Mouse (Mus musculus): ENCODE results near the gene Rrp8. TPM values are rescaled to one million over a fixed set of nuclear protein-coding genes. Genes with fewer than 3 reads are reported as not detected.

Rrp8 gene
- polyA plus RNA-seq, 1 experiment from 2014 or later = 22.9 TPM

GRCm38 (mm10) chr7:105774661-105775060, 37.5 kb upstream of the Rrp8 start:
- peaks cover 32% of the 10 kb centered on the region for H3K4me1 ChIP-seq (ENCODE audit: control insufficient read depth, insufficient read depth, low read length)
- peaks cover 40% of the 10 kb centered on the region for H3K36me3 ChIP-seq (ENCODE audit: control insufficient read depth, insufficient read depth, low read length)
- no peaks in the 10 kb centered on the region for H3K9me3 ChIP-seq (ENCODE audit: control insufficient read depth, low read length)
- ATAC-seq (ENCODE audit: low read depth) = no peak
- H3K4me3 ChIP-seq (ENCODE audit: low read depth, low read length) = no peak overlapping the region
- 44% methylated on average over 8 of the region's 8 CpGs for WGBS
- H3K27me3 ChIP-seq (ENCODE audit: control insufficient read depth, insufficient read depth, low read length) = no peaks in the 10 kb centered on the region
- no peak overlapping the region for H3K27ac ChIP-seq (ENCODE audit: low read depth, low read length)
- H3K4me2 ChIP-seq (ENCODE audit: low read depth, low read length) = no peak overlapping the region
- no peak overlapping the region for H3K9ac ChIP-seq (replicated peaks; ENCODE audit: low read depth, low read length)

GRCm38 (mm10) chr7:105773041-105773440, 35.9 kb upstream of the Rrp8 start:
- Histone ChIP-seq H3K9me3 (ENCODE audit: control insufficient read depth, low read length) (no peaks in the 10 kb centered on the region), H3K4me1 (ENCODE audit: control insufficient read depth, insufficient read depth, low read length) (peaks cover 24% of the 10 kb centered on the region), H3K4me2 (ENCODE audit: low read depth, low read length) (no peak overlapping the region), H3K36me3 (ENCODE audit: control insufficient read depth, insufficient read depth, low read length) (peaks cover 43% of the 10 kb centered on the region), H3K9ac (replicated peaks; ENCODE audit: low read depth, low read length) (no peak overlapping the region), H3K4me3 (ENCODE audit: low read depth, low read length) (no peak overlapping the region), H3K27ac (ENCODE audit: low read depth, low read length) (no peak overlapping the region), H3K27me3 (ENCODE audit: control insufficient read depth, insufficient read depth, low read length) (no peaks in the 10 kb centered on the region)
- WGBS = 86% methylated on average over 5 of the region's 5 CpGs
- ATAC-seq (ENCODE audit: low read depth) = no peak

GRCm38 (mm10) chr7:105772331-105772730, 35.1 kb upstream of the Rrp8 start:
- Histone ChIP-seq H3K27ac (ENCODE audit: low read depth, low read length) (no peak overlapping the region), H3K9ac (replicated peaks; ENCODE audit: low read depth, low read length) (no peak overlapping the region), H3K9me3 (ENCODE audit: control insufficient read depth, low read length) (no peaks in the 10 kb centered on the region), H3K4me3 (ENCODE audit: low read depth, low read length) (no peak overlapping the region), H3K36me3 (ENCODE audit: control insufficient read depth, insufficient read depth, low read length) (peaks cover 50% of the 10 kb centered on the region), H3K4me1 (ENCODE audit: control insufficient read depth, insufficient read depth, low read length) (peaks cover 23% of the 10 kb centered on the region), H3K4me2 (ENCODE audit: low read depth, low read length) (no peak overlapping the region), H3K27me3 (ENCODE audit: control insufficient read depth, insufficient read depth, low read length) (no peaks in the 10 kb centered on the region)
- ATAC-seq (ENCODE audit: low read depth) = no peak
- 97% methylated on average over 15 of the region's 15 CpGs for WGBS

GRCm38 (mm10) chr7:105769959-105770358, 32.8 kb upstream of the Rrp8 start:
- H3K27ac ChIP-seq (ENCODE audit: low read depth, low read length) = no peak overlapping the region
- 94% methylated on average over 3 of the region's 3 CpGs for WGBS
- H3K36me3 ChIP-seq (ENCODE audit: control insufficient read depth, insufficient read depth, low read length) = peaks cover 68% of the 10 kb centered on the region
- no peaks in the 10 kb centered on the region for H3K27me3 ChIP-seq (ENCODE audit: control insufficient read depth, insufficient read depth, low read length)
- H3K4me2 ChIP-seq (ENCODE audit: low read depth, low read length) = no peak overlapping the region
- ATAC-seq (ENCODE audit: low read depth) = no peak
- H3K4me3 ChIP-seq (ENCODE audit: low read depth, low read length) = no peak overlapping the region
- H3K4me1 ChIP-seq (ENCODE audit: control insufficient read depth, insufficient read depth, low read length) = peaks cover 19% of the 10 kb centered on the region
- no peak overlapping the region for H3K9ac ChIP-seq (replicated peaks; ENCODE audit: low read depth, low read length)
- no peaks in the 10 kb centered on the region for H3K9me3 ChIP-seq (ENCODE audit: control insufficient read depth, low read length)

GRCm38 (mm10) chr7:105767729-105768165, 30.6 kb upstream of the Rrp8 start:
- no peak overlapping the region for H3K4me2 ChIP-seq (ENCODE audit: low read depth, low read length)
- H3K27me3 ChIP-seq (ENCODE audit: control insufficient read depth, insufficient read depth, low read length) = no peaks in the 10 kb centered on the region
- peaks cover 83% of the 10 kb centered on the region for H3K36me3 ChIP-seq (ENCODE audit: control insufficient read depth, insufficient read depth, low read length)
- H3K27ac ChIP-seq (ENCODE audit: low read depth, low read length) = peak overlapping the region; percentile 40
- peaks cover 19% of the 10 kb centered on the region for H3K4me1 ChIP-seq (ENCODE audit: control insufficient read depth, insufficient read depth, low read length)
- no peaks in the 10 kb centered on the region for H3K9me3 ChIP-seq (ENCODE audit: control insufficient read depth, low read length)
- H3K4me3 ChIP-seq (ENCODE audit: low read depth, low read length) = no peak overlapping the region
- no peak overlapping the region for H3K9ac ChIP-seq (replicated peaks; ENCODE audit: low read depth, low read length)
- ATAC-seq (ENCODE audit: low read depth) = peak; percentile 5; the same call in 1 of the 2 replicates
- WGBS = 16% methylated on average over 6 of the region's 6 CpGs

GRCm38 (mm10) chr7:105764331-105764730, 27.1 kb upstream of the Rrp8 start:
- ATAC-seq (ENCODE audit: low read depth) = no peak
- 84% methylated on average over 11 of the region's 11 CpGs for WGBS
- no peaks in the 10 kb centered on the region for H3K9me3 ChIP-seq (ENCODE audit: control insufficient read depth, low read length)

GRCm38 (mm10) chr7:105762517-105763270, 25.5 kb upstream of the Rrp8 start:
- WGBS = 19% methylated on average over 55 of the region's 55 CpGs
- ATAC-seq (ENCODE audit: low read depth) = peak; percentile 9; the same call in 1 of the 2 replicates

More at GRCm38 (mm10) chr7:105764331-105764730, 27.1 kb upstream of the Rrp8 start:
- Histone ChIP-seq H3K27ac (ENCODE audit: low read depth, low read length) (no peak overlapping the region), H3K4me1 (ENCODE audit: control insufficient read depth, insufficient read depth, low read length) (peaks cover 11% of the 10 kb centered on the region), H3K4me2 (ENCODE audit: low read depth, low read length) (no peak overlapping the region), H3K36me3 (ENCODE audit: control insufficient read depth, insufficient read depth, low read length) (peaks cover 76% of the 10 kb centered on the region), H3K9ac (replicated peaks; ENCODE audit: low read depth, low read length) (no peak overlapping the region), H3K4me3 (ENCODE audit: low read depth, low read length) (no peak overlapping the region), H3K27me3 (ENCODE audit: control insufficient read depth, insufficient read depth, low read length) (no peaks in the 10 kb centered on the region)

GRCm38 (mm10) chr7:105761813-105762484, 24.8 kb upstream of the Rrp8 start:
- no peaks in the 10 kb centered on the region for H3K4me1 ChIP-seq (ENCODE audit: control insufficient read depth, insufficient read depth, low read length)
- H3K27ac ChIP-seq (ENCODE audit: low read depth, low read length) = no peak overlapping the region
- peaks cover 85% of the 10 kb centered on the region for H3K36me3 ChIP-seq (ENCODE audit: control insufficient read depth, insufficient read depth, low read length)
- 22% methylated on average over 51 of the region's 51 CpGs for WGBS
- no peaks in the 10 kb centered on the region for H3K27me3 ChIP-seq (ENCODE audit: control insufficient read depth, insufficient read depth, low read length)
- H3K4me2 ChIP-seq (ENCODE audit: low read depth, low read length) = no peak overlapping the region
- H3K9me3 ChIP-seq (ENCODE audit: control insufficient read depth, low read length) = no peaks in the 10 kb centered on the region
- ATAC-seq (ENCODE audit: low read depth) = no peak
- H3K4me3 ChIP-seq (ENCODE audit: low read depth, low read length) = no peak overlapping the region
- H3K9ac ChIP-seq (replicated peaks; ENCODE audit: low read depth, low read length) = no peak overlapping the region

More at GRCm38 (mm10) chr7:105762517-105763270, 25.5 kb upstream of the Rrp8 start:
- Histone ChIP-seq H3K9me3 (ENCODE audit: control insufficient read depth, low read length) (no peaks in the 10 kb centered on the region), H3K4me1 (ENCODE audit: control insufficient read depth, insufficient read depth, low read length) (peaks cover 3% of the 10 kb centered on the region), H3K4me3 (ENCODE audit: low read depth, low read length) (no peak overlapping the region), H3K36me3 (ENCODE audit: control insufficient read depth, insufficient read depth, low read length) (peaks cover 85% of the 10 kb centered on the region), H3K4me2 (ENCODE audit: low read depth, low read length) (no peak overlapping the region), H3K27ac (ENCODE audit: low read depth, low read length) (no peak overlapping the region), H3K9ac (replicated peaks; ENCODE audit: low read depth, low read length) (no peak overlapping the region), H3K27me3 (ENCODE audit: control insufficient read depth, insufficient read depth, low read length) (no peaks in the 10 kb centered on the region)

GRCm38 (mm10) chr7:105753281-105753680, 16.1 kb upstream of the Rrp8 start:
- Histone ChIP-seq H3K4me3 (ENCODE audit: low read depth, low read length) (no peak overlapping the region), H3K4me2 (ENCODE audit: low read depth, low read length) (no peak overlapping the region), H3K9ac (replicated peaks; ENCODE audit: low read depth, low read length) (no peak overlapping the region), H3K4me1 (ENCODE audit: control insufficient read depth, insufficient read depth, low read length) (0 out of 2 replicates have a peak, but pooled peaks cover 12% of the 10 kb centered on the region), H3K9me3 (ENCODE audit: control insufficient read depth, low read length) (no peaks in the 10 kb centered on the region), H3K27ac (ENCODE audit: low read depth, low read length) (no peak overlapping the region; the same call in 1 of the 2 replicates), H3K27me3 (ENCODE audit: control insufficient read depth, insufficient read depth, low read length) (no peaks in the 10 kb centered on the region), H3K36me3 (ENCODE audit: control insufficient read depth, insufficient read depth, low read length) (peaks cover 60% of the 10 kb centered on the region)
- ATAC-seq (ENCODE audit: low read depth) = no peak; the same call in 1 of the 2 replicates
- WGBS = 88% methylated on average over 10 of the region's 10 CpGs
